Mouse (Mus musculus): ENCODE measurements around the gene Smim11. TPM values are rescaled to one million over a fixed set of nuclear protein-coding genes. Genes with fewer than 3 reads are reported as not detected.

Smim11 gene
- polyA plus RNA-seq, 1 experiment from 2014 or later, result 75.9 TPM

DNA sequence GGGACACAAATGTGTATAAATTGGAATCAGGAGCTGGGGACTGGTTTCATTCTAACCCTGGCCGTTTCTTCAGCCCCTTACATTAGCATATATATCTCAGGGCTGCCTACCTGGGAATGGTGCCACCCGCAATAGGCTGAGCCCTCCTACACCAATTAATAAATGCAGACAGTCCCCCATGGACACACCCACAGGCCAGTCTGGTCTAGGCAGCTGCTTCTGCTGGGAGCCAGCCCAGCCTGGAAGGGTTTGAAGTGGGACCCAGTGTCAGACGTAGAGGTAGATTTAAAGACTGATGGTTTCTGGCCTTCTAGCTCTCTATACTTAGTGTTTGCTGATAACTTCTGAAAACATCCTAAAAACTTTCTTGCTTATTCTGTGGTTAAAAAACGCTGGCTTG, 8.0 kb downstream of the Smim11 start:
- Histone ChIP-seq H3K4me1 (ENCODE audit: control insufficient read depth, insufficient read depth, low read length) (no peaks in the 10 kb centered on the region), H3K4me3 (replicated peaks; ENCODE audit: low read depth, low read length) (no peak overlapping the region), H3K36me3 (ENCODE audit: control insufficient read depth, insufficient read depth, low read length) (peaks cover 62% of the 10 kb centered on the region), H3K27me3 (ENCODE audit: control insufficient read depth, insufficient read depth, low read length) (no peaks in the 10 kb centered on the region), H3K9me3 (ENCODE audit: control insufficient read depth, low read length) (no peaks in the 10 kb centered on the region), H3K9ac (replicated peaks; ENCODE audit: low read length) (no peak overlapping the region), H3K4me2 (ENCODE audit: low read length) (no peak overlapping the region), H3K27ac (replicated peaks; ENCODE audit: low read depth, low read length) (no peak overlapping the region)
- WGBS, result 32% methylated on average over 4 of the region's 4 CpGs
- ATAC-seq (ENCODE audit: low FRiP score, low TSS enrichment), result no peak
- DNase-seq, result no peak

DNA sequence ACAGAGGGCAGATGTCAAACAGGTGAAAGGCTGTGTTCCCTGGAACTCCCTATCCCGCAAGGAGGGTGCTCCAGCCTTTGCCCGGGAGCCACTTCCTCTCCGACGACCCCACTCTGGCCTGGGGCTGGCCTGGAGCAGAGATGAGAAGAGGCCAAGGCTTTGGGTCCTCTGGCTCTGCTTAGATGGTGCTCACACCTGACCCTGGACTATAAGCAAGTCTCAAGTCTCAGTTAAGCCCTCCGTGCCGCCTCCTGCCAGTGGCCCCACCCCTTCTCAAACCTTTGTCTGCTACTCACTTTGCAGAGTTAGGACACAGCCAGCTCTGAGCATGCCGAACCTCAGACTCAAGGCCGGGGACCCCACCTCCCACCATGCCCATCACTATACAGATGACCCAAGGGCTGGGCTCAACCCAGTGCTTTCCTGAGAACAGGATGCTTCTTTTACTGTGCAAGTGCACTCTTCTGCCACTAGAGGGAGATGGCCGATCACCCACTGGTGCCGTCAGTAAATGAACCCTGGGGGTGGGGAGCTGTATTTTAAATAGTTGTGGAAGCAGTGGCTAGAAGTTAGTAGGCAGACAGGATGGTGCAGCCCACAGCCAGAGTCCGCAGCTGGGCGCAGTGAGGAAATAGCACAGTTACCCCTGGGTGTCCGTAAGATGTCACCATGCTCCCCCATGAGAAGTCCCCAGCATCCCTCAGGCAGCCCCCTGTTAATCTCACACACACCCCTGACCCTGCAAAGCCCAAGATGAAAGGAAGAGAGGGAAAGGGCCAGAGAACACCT, 13.1 kb downstream of the Smim11 start:
- no peaks in the 10 kb centered on the region for H3K27me3 ChIP-seq (ENCODE audit: control insufficient read depth, insufficient read depth, low read length)
- WGBS, result 44% methylated on average over 13 of the region's 13 CpGs

DNA sequence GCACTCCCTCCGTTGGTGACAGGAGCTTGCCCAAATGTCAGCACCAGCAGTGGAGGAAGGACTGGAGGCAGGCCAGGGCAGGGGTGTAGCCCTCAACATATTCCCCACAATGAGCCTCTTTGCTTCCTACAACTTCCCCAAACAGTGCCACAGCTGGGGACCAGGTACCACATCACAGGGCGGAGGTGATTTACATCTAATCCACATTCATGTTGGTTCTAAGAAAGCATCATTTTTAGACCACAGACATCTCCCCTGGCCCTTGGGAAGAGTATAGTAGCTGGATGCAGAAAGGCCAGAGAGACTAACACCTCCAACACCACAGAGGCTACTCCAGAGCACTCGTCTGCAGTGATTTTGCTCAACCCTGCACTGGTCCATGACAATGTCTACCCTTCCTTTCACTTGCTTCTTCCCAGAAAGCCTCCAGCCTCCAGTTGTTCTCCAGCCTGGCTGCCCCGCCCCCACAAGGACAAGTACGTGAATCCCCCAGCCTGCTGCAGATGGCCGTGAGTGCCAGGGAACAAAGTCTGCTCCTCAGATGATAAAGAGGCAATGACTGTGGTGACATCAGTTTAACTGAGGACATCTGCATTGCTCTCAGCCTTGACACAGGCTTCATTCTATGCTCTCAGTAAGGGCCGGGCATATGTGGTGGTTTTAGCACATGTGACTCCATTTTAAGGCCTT, 15.1 kb downstream of the Smim11 start:
- ATAC-seq (ENCODE audit: low FRiP score, low TSS enrichment), result no peak
- Histone ChIP-seq H3K27ac (replicated peaks; ENCODE audit: low read depth, low read length) (no peak overlapping the region), H3K9ac (replicated peaks; ENCODE audit: low read length) (no peak overlapping the region), H3K4me2 (ENCODE audit: low read length) (no peak overlapping the region), H3K4me1 (ENCODE audit: control insufficient read depth, insufficient read depth, low read length) (no peaks in the 10 kb centered on the region), H3K9me3 (ENCODE audit: control insufficient read depth, low read length) (no peaks in the 10 kb centered on the region), H3K4me3 (replicated peaks; ENCODE audit: low read depth, low read length) (no peak overlapping the region), H3K36me3 (ENCODE audit: control insufficient read depth, insufficient read depth, low read length) (peaks cover 21% of the 10 kb centered on the region), H3K27me3 (ENCODE audit: control insufficient read depth, insufficient read depth, low read length) (no peaks in the 10 kb centered on the region)
- no peak for DNase-seq
- WGBS, result 70% methylated on average over 7 of the region's 7 CpGs

More for the DNA sequence above, 13.1 kb downstream of the Smim11 start:
- Histone ChIP-seq H3K36me3 (ENCODE audit: control insufficient read depth, insufficient read depth, low read length) (peaks cover 30% of the 10 kb centered on the region), H3K4me3 (replicated peaks; ENCODE audit: low read depth, low read length) (no peak overlapping the region), H3K9me3 (ENCODE audit: control insufficient read depth, low read length) (no peaks in the 10 kb centered on the region), H3K27ac (replicated peaks; ENCODE audit: low read depth, low read length) (no peak overlapping the region), H3K4me1 (ENCODE audit: control insufficient read depth, insufficient read depth, low read length) (no peaks in the 10 kb centered on the region), H3K9ac (replicated peaks; ENCODE audit: low read length) (no peak overlapping the region), H3K4me2 (ENCODE audit: low read length) (no peak overlapping the region)
- peak; percentile 87 for DNase-seq
- peak; percentile 58 for ATAC-seq (ENCODE audit: low FRiP score, low TSS enrichment)

DNA sequence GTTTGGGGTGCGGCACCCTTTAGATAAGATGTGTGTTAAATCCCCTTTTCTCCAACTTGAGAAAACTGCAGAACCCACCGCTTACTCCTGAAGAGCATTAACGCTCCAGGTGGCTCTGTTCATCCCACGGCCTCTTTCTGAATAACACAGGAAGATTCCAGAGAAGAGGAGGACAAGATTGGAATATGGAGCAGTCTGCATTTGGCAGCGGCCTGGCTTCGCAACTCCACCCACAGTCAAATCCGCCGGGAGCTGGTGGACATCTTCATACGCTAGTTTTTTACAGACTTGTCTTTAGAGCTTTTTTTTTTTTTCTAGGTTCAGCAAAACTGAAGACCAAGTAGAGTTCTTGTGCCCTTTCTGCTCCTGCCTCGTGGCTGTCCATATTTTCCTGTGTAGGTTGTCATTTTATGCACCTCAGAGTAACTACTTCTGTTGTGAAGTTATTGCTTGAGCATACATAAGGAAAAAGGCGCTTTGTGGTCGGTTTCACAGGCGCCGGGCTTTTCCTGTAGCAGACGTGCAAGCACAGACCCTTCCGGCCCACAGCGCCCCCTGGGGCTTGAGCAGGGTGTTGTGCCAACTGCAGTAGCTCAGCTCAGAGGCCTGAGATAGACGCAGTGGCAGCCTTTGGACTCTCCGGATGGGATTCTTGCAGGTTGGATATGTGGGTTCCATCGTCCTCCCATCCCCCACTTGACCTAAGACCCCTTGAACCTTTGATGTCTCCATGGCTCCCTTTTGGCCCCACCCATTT, 18.4 kb downstream of the Smim11 start:
- H3K9ac ChIP-seq (replicated peaks; ENCODE audit: low read length), result no peak overlapping the region
- no peaks in the 10 kb centered on the region for H3K27me3 ChIP-seq (ENCODE audit: control insufficient read depth, insufficient read depth, low read length)
- H3K36me3 ChIP-seq (ENCODE audit: control insufficient read depth, insufficient read depth, low read length), result no peaks in the 10 kb centered on the region
- no peak overlapping the region for H3K4me2 ChIP-seq (ENCODE audit: low read length)
- H3K9me3 ChIP-seq (ENCODE audit: control insufficient read depth, low read length), result no peaks in the 10 kb centered on the region
- 70% methylated on average over 20 of the region's 20 CpGs for WGBS
- H3K4me3 ChIP-seq (replicated peaks; ENCODE audit: low read depth, low read length), result no peak overlapping the region
- DNase-seq, result no peak
- H3K27ac ChIP-seq (replicated peaks; ENCODE audit: low read depth, low read length), result no peak overlapping the region
- no peak for ATAC-seq (ENCODE audit: low FRiP score, low TSS enrichment)
- H3K4me1 ChIP-seq (ENCODE audit: control insufficient read depth, insufficient read depth, low read length), result peaks cover 3% of the 10 kb centered on the region

DNA sequence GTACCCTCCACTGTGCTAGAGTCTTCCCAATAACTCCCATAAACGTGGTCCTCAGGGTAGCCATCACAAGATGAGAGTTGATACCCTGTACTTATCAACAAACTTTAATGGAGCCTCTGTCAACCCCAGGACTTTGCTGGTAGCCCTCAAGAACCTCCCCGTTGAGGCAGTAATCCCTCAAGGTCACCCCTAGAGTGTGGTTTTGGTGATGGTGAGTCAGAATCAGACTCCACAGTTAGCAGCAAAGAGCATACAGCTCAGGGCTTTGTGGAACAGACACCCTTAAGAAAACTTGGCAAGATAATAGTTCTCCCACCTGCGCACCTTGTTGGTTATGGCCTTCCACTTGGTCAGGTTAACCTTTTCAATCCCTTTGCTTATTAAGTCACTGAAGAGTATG, 19.3 kb downstream of the Smim11 start:
- Histone ChIP-seq H3K4me1 (ENCODE audit: control insufficient read depth, insufficient read depth, low read length) (peaks cover 8% of the 10 kb centered on the region), H3K4me3 (replicated peaks; ENCODE audit: low read depth, low read length) (no peak overlapping the region), H3K9me3 (ENCODE audit: control insufficient read depth, low read length) (no peaks in the 10 kb centered on the region), H3K27ac (replicated peaks; ENCODE audit: low read depth, low read length) (no peak overlapping the region), H3K27me3 (ENCODE audit: control insufficient read depth, insufficient read depth, low read length) (no peaks in the 10 kb centered on the region), H3K4me2 (ENCODE audit: low read length) (no peak overlapping the region), H3K36me3 (ENCODE audit: control insufficient read depth, insufficient read depth, low read length) (no peaks in the 10 kb centered on the region), H3K9ac (replicated peaks; ENCODE audit: low read length) (no peak overlapping the region)
- 84% methylated on average over 3 of the region's 3 CpGs for WGBS
- ATAC-seq (ENCODE audit: low FRiP score, low TSS enrichment), result no peak
- no peak for DNase-seq

DNA sequence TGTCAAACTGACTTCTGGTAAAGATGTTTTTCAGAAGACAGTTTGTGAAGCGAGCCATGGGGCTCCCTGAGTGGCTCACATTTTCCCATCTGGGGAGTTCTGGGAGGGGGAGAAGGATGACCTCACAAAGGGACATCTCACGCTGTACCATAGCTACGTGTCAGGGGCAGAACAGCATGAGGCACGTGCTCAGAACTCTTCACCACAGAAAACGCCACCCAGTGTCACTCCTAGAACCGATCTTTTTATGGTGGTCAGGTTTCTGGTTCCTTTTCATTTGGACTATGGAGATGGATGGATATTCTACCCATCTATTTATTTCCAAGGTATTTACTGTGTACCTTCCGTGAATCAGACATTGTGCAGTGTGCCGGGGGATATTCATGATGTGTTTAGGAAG, 20.3 kb downstream of the Smim11 start, which contains the start of gene Fam243:
TSS of gene Fam243 (minus strand) at position 101 of the 400 bp plus-strand sequence.
- no peaks in the 10 kb centered on the region for H3K27me3 ChIP-seq (ENCODE audit: control insufficient read depth, insufficient read depth, low read length)
- H3K4me3 ChIP-seq (replicated peaks; ENCODE audit: low read depth, low read length), result no peak within 1 kb of the TSS
- DNase-seq, result no peak
- H3K4me2 ChIP-seq (ENCODE audit: low read length), result no peak within 1 kb of the TSS
- no peaks in the 10 kb centered on the region for H3K36me3 ChIP-seq (ENCODE audit: control insufficient read depth, insufficient read depth, low read length)
- peaks cover 8% of the 10 kb centered on the region for H3K4me1 ChIP-seq (ENCODE audit: control insufficient read depth, insufficient read depth, low read length)
- no peak for ATAC-seq (ENCODE audit: low FRiP score, low TSS enrichment)
- no peak within 1 kb of the TSS for H3K9ac ChIP-seq (replicated peaks; ENCODE audit: low read length)
- no peaks in the 10 kb centered on the region for H3K9me3 ChIP-seq (ENCODE audit: control insufficient read depth, low read length)
- H3K27ac ChIP-seq (replicated peaks; ENCODE audit: low read depth, low read length), result no peak within 1 kb of the TSS
- 91% methylated on average over 8 of the region's 8 CpGs for WGBS

DNA sequence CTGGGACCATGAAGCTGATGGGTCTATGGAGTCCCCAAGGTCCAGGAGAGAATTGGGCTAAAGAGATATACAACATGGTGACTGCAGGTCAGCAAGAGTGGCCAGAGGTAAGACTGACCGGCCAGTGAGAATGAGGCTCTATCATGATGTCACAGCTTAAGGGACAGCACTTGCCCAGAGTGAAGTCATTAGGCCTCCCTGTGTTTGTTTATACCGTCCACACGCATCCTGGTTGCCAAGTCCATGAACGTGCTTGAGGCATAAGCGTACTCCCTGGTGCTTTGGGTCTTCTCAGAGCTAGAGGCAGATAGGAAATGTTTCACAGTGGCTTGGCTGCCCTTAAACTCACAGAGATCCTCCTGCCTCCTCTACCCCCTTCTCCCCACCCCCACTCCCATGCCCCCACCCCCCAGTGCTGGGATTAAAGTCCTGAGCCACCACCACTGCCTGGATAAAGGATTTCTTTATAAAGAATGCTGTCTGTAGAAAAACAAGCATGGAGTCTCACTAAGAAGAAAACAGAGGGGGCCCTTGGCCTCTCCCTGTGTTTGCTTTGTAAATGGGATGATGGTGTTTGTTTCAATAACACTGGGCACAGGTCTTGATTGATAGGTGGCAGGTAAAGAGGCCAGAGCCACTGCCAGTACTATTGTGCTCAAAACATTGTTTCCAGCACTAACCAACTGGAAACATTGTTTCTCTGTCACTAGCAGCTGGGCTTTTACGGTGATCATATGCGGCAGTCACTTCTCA, 23.4 kb downstream of the Smim11 start:
- WGBS, result 14% methylated on average over 7 of the region's 7 CpGs
- no peaks in the 10 kb centered on the region for H3K36me3 ChIP-seq (ENCODE audit: control insufficient read depth, insufficient read depth, low read length)
- ATAC-seq (ENCODE audit: low FRiP score, low TSS enrichment) (no peak), DNase-seq (peak; percentile 35)
- H3K27ac ChIP-seq (replicated peaks; ENCODE audit: low read depth, low read length), result peak overlapping the region; percentile 41; the same call in 1 of the 2 replicates
- H3K4me1 ChIP-seq (ENCODE audit: control insufficient read depth, insufficient read depth, low read length), result peaks cover 8% of the 10 kb centered on the region
- H3K4me3 ChIP-seq (replicated peaks; ENCODE audit: low read depth, low read length), result no peak overlapping the region
- H3K9ac ChIP-seq (replicated peaks; ENCODE audit: low read length), result no peak overlapping the region
- H3K27me3 ChIP-seq (ENCODE audit: control insufficient read depth, insufficient read depth, low read length), result no peaks in the 10 kb centered on the region
- no peak overlapping the region for H3K4me2 ChIP-seq (ENCODE audit: low read length)
- no peaks in the 10 kb centered on the region for H3K9me3 ChIP-seq (ENCODE audit: control insufficient read depth, low read length)

DNA sequence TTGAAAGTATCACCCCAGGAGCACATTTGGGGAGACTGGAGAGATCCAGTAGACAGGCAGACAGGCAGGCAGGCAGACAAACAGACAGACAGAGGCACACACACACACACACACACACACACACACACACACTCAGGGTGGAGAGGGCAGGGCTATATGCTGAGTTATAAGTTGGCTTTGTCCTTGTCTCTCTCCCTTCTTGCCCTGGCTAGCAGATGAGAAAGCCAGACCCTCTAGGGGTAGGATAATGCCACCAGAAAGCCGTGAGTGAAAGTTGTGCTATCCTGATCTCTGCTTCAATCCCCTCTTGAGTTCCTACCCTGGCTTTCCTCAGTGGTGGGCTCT, 23.9 kb downstream of the Smim11 start:
- Histone ChIP-seq H3K27ac (replicated peaks; ENCODE audit: low read depth, low read length) (peak overlapping the region; percentile 41; the same call in 1 of the 2 replicates), H3K4me1 (ENCODE audit: control insufficient read depth, insufficient read depth, low read length) (peaks cover 8% of the 10 kb centered on the region), H3K4me3 (replicated peaks; ENCODE audit: low read depth, low read length) (no peak overlapping the region), H3K36me3 (ENCODE audit: control insufficient read depth, insufficient read depth, low read length) (no peaks in the 10 kb centered on the region), H3K9ac (replicated peaks; ENCODE audit: low read length) (no peak overlapping the region), H3K27me3 (ENCODE audit: control insufficient read depth, insufficient read depth, low read length) (no peaks in the 10 kb centered on the region), H3K9me3 (ENCODE audit: control insufficient read depth, low read length) (no peaks in the 10 kb centered on the region), H3K4me2 (ENCODE audit: low read length) (no peak overlapping the region)
- DNase-seq, result no peak
- no peak for ATAC-seq (ENCODE audit: low FRiP score, low TSS enrichment)
- 8% methylated on average over 1 of the region's 1 CpGs for WGBS
